In genomic region chr7:80402651-80403321, GRCm38 (mm10) we compare ENCODE assay signal across 8 mouse cellular contexts. TPM values are rescaled to one million over a fixed set of nuclear protein-coding genes. Genes with fewer than 3 reads are reported as not detected.
DNase-seq lines count a peak whose midpoint lies in the region; ATAC-seq and TF ChIP-seq lines count a peak whose summit lies in the region.

No protein-coding gene starts in this region.

- H3K27me3 ChIP-seq in intestine, embryonic 14.5 days (replicated peaks; ENCODE audit: control insufficient read depth, insufficient read depth, low read length) = no peaks in the 10 kb centered on the region
- peaks cover 37% of the 10 kb centered on the region for H3K27me3 ChIP-seq in liver, embryonic 16.5 days (ENCODE audit: control insufficient read depth, insufficient read depth, low read depth, low read length)
- peaks cover 14% of the 10 kb centered on the region for H3K27me3 ChIP-seq in neural tube, embryonic 12.5 days (replicated peaks)
- no peaks in the 10 kb centered on the region for H3K27me3 ChIP-seq in testis, adult 2 months (ENCODE audit: control insufficient read depth, insufficient read depth, low read length)

- intact Hi-C loops in gastrocnemius, postnatal 14 days (cut with DNase I; ENCODE audit: low total_unique reads) = no loop called here

- peaks cover 3% of the 10 kb centered on the region; the same call in 1 of the 2 replicates for H3K36me3 ChIP-seq in intestine, embryonic 14.5 days (ENCODE audit: control insufficient read depth, insufficient read depth, low read length)
- no peaks in the 10 kb centered on the region for H3K36me3 ChIP-seq in liver, embryonic 16.5 days (ENCODE audit: control insufficient read depth, insufficient read depth)
- H3K36me3 ChIP-seq in neural tube, embryonic 12.5 days = peaks cover 6% of the 10 kb centered on the region
- no peaks in the 10 kb centered on the region for H3K36me3 ChIP-seq in testis, adult 2 months (ENCODE audit: control insufficient read depth, insufficient read depth, low read length)

- ATAC-seq in intestine, embryonic 14.5 days (replicated peaks; ENCODE audit: low FRiP score, low TSS enrichment, low read depth) = peak; percentile 77
- peak; percentile 69 for ATAC-seq in liver, embryonic 16.5 days (ENCODE audit: low read depth)
- peak; percentile 79 for ATAC-seq in neural tube, embryonic 12.5 days (ENCODE audit: low FRiP score, low read depth)

- peaks cover 25% of the 10 kb centered on the region for H3K4me1 ChIP-seq in intestine, embryonic 14.5 days (replicated peaks; ENCODE audit: control insufficient read depth, insufficient read depth, low read length)
- H3K4me1 ChIP-seq in liver, embryonic 16.5 days (ENCODE audit: control insufficient read depth, low read depth, low read length) = peaks cover 16% of the 10 kb centered on the region
- peaks cover 21% of the 10 kb centered on the region for H3K4me1 ChIP-seq in neural tube, embryonic 12.5 days
- peaks cover 9% of the 10 kb centered on the region for H3K4me1 ChIP-seq in testis, adult 2 months (ENCODE audit: control insufficient read depth, insufficient read depth, low read length)

- H3K9ac ChIP-seq in intestine, embryonic 14.5 days (ENCODE audit: low read length) = peak overlapping the region; percentile 92
- peak overlapping the region; percentile 77 for H3K9ac ChIP-seq in liver, embryonic 16.5 days (ENCODE audit: low read depth, low read length)
- H3K9ac ChIP-seq in neural tube, embryonic 12.5 days = peak overlapping the region; percentile 94

- H3K4me2 ChIP-seq in intestine, embryonic 14.5 days (ENCODE audit: low read length) = peak overlapping the region; percentile 84
- peak overlapping the region; percentile 81 for H3K4me2 ChIP-seq in liver, embryonic 16.5 days (ENCODE audit: low read depth, low read length)
- peak overlapping the region; percentile 96 for H3K4me2 ChIP-seq in neural tube, embryonic 12.5 days (replicated peaks)

- WGBS in intestine, embryonic 14.5 days = 1% methylated on average over 50 of the region's 92 CpGs
- WGBS in liver, embryonic 16.5 days (ENCODE audit: insufficient replicate concordance) = 2% methylated on average over 37 of the region's 92 CpGs
- WGBS in neural tube, embryonic 12.5 days = under 1% methylated on average over 54 of the region's 92 CpGs

- H3K4me3 ChIP-seq in intestine, embryonic 14.5 days (ENCODE audit: low read depth, low read length) = peak overlapping the region; percentile 57
- H3K4me3 ChIP-seq in liver, embryonic 16.5 days (ENCODE audit: low read depth, low read length) = peak overlapping the region; percentile 72
- H3K4me3 ChIP-seq in neural tube, embryonic 12.5 days = peak overlapping the region; percentile 94
- H3K4me3 ChIP-seq in testis, adult 2 months (ENCODE audit: control insufficient read depth, low read depth, low read length) = peak overlapping the region; percentile 78

- H3K27ac ChIP-seq in intestine, embryonic 14.5 days (ENCODE audit: low read depth) = peak overlapping the region; percentile 77
- H3K27ac ChIP-seq in liver, embryonic 16.5 days (ENCODE audit: low read length) = peak overlapping the region; percentile 85
- H3K27ac ChIP-seq in neural tube, embryonic 12.5 days = no peak overlapping the region
- H3K27ac ChIP-seq in testis, adult 2 months (ENCODE audit: control insufficient read depth, insufficient read depth, low read depth, low read length) = peak overlapping the region; percentile 83

- peak; percentile 54 for DNase-seq in right cerebral cortex, adult 18-20 months
- no peak for DNase-seq in right cerebral cortex, postnatal 36 days (ENCODE audit: low spot score in 2 of 2)
- peak; percentile 77 to 81 for DNase-seq in cerebellum, postnatal 14 days
- peak; percentile 80 for DNase-seq in gastrocnemius, postnatal 14 days
- peak; percentile 85 for DNase-seq in intestine, embryonic 14.5 days (ENCODE audit: low spot score)

- TF ChIP-seq POLR2A in testis, adult 2 months (IDR thresholded peaks at IDR 0.05; ENCODE audit: control insufficient read depth, low read depth, low read length) = no peak; the same call in 1 of the 2 replicates

- no peaks in the 10 kb centered on the region for H3K9me3 ChIP-seq in intestine, embryonic 14.5 days (ENCODE audit: control insufficient read depth, low read length)
- no peaks in the 10 kb centered on the region for H3K9me3 ChIP-seq in liver, embryonic 16.5 days (replicated peaks; ENCODE audit: control insufficient read depth, low read length)
- no peaks in the 10 kb centered on the region for H3K9me3 ChIP-seq in neural tube, embryonic 12.5 days

- TF ChIP-seq CTCF in testis, adult 2 months (IDR thresholded peaks at IDR 0.05; ENCODE audit: control insufficient read depth, insufficient read depth, insufficient replicate concordance, low read depth, low read length) = no peak

RNA-seq across cellular contexts. Expression of gene Furin, which starts 2.5 kb away (rescaled TPM):
- 10 to 100 TPM; 49.4 to 51.9 TPM for total RNA-seq in gastrocnemius, postnatal 14 days (2021)
- polyA plus RNA-seq in intestine, embryonic 14.5 days (2014; fragmentation: Nextera tagmentation; extraction: Ambion mirVana) = 10.3 and 10.6 TPM in 2 replicates
- polyA plus RNA-seq in liver, embryonic 16.5 days (2015; fragmentation: Nextera tagmentation; extraction: Ambion mirVana) = 5.6 and 6.2 TPM in 2 replicates
- 6.3 and 6.5 TPM in 2 replicates for polyA plus RNA-seq in neural tube, embryonic 12.5 days (2016; fragmentation: Nextera tagmentation; extraction: Ambion mirVana)
- 8.2 and 8.3 TPM in 2 replicates for polyA plus RNA-seq in testis, adult 2 months (2012; rRNA removed)

RNA-seq across cellular contexts. Expression of gene Fes, which starts 15.0 kb away (rescaled TPM):
- total RNA-seq in gastrocnemius, postnatal 14 days (2021) = 1 to 10 TPM; 5.7 to 7.6 TPM
- polyA plus RNA-seq in intestine, embryonic 14.5 days (2014; fragmentation: Nextera tagmentation; extraction: Ambion mirVana) = 8.0 and 10.1 TPM in 2 replicates
- 16.5 and 18.2 TPM in 2 replicates for polyA plus RNA-seq in liver, embryonic 16.5 days (2015; fragmentation: Nextera tagmentation; extraction: Ambion mirVana)
- 7.7 and 9.0 TPM in 2 replicates for polyA plus RNA-seq in neural tube, embryonic 12.5 days (2016; fragmentation: Nextera tagmentation; extraction: Ambion mirVana)
- polyA plus RNA-seq in testis, adult 2 months (2012; rRNA removed) = 1.5 TPM in 2 replicates

RNA-seq across cellular contexts. Expression of gene Man2a2, which starts 31.6 kb away (rescaled TPM):
- total RNA-seq in gastrocnemius, postnatal 14 days (2021) = 10 to 100 TPM; 96.8 to 97.0 TPM
- 17.4 and 18.8 TPM in 2 replicates for polyA plus RNA-seq in intestine, embryonic 14.5 days (2014; fragmentation: Nextera tagmentation; extraction: Ambion mirVana)
- 2.6 and 3.1 TPM in 2 replicates for polyA plus RNA-seq in liver, embryonic 16.5 days (2015; fragmentation: Nextera tagmentation; extraction: Ambion mirVana)
- polyA plus RNA-seq in neural tube, embryonic 12.5 days (2016; fragmentation: Nextera tagmentation; extraction: Ambion mirVana) = 25.0 and 25.5 TPM in 2 replicates
- 62.1 and 71.5 TPM in 2 replicates for polyA plus RNA-seq in testis, adult 2 months (2012; rRNA removed)

RNA-seq across cellular contexts. Expression of gene Hddc3, which starts 59.9 kb away (rescaled TPM):
- 10 to 100 TPM; 34.3 to 37.2 TPM for total RNA-seq in gastrocnemius, postnatal 14 days (2021)
- polyA plus RNA-seq in intestine, embryonic 14.5 days (2014; fragmentation: Nextera tagmentation; extraction: Ambion mirVana) = 19.8 and 19.9 TPM in 2 replicates
- polyA plus RNA-seq in liver, embryonic 16.5 days (2015; fragmentation: Nextera tagmentation; extraction: Ambion mirVana) = 3.1 and 3.5 TPM in 2 replicates
- polyA plus RNA-seq in neural tube, embryonic 12.5 days (2016; fragmentation: Nextera tagmentation; extraction: Ambion mirVana) = 20.6 and 21.1 TPM in 2 replicates
- polyA plus RNA-seq in testis, adult 2 months (2012; rRNA removed) = 15.5 and 23.7 TPM in 2 replicates

Comparison
In these comparisons a context has a peak if more than half of its experiments do, and no peak if none do; other contexts are left out.
1. DNase-seq: peak in right cerebral cortex, adult 18-20 months (single experiment), cerebellum, postnatal 14 days (2 of 2), gastrocnemius, postnatal 14 days (single experiment) and intestine, embryonic 14.5 days (single experiment); none in right cerebral cortex, postnatal 36 days (0 of 2).
2. Peak in every context shown above with its lines, with median percentiles within 50 percentile points of each other: ATAC-seq, H3K4me2 ChIP-seq, H3K4me3 ChIP-seq and H3K9ac ChIP-seq.